Mouse (Mus musculus) forebrain, embryonic 15.5 days (tissue): ENCODE results near the gene Polrmt. TPM values are rescaled to one million over a fixed set of nuclear protein-coding genes. Genes with fewer than 3 reads are reported as not detected.

Source experiments
- ATAC-seq: fragments of 200-750 bp; cut with Nextera tagmentation; replicated peaks from 2 replicates; pipeline ENCODE4 v1.8.0; 2017; ENCODE audit warnings: mild to moderate bottlenecking, moderate TSS enrichment, moderate library complexity
- H3K27ac ChIP-seq: fragments of 300-500 bp; sonication (generic); replicated peaks from 2 replicates; pipeline ENCODE4 v1.5.1; 2015; ENCODE audit warnings: mild to moderate bottlenecking, inconsistent platforms
- H3K27me3 ChIP-seq: fragments of 300-500 bp; sonication (generic); 2 replicates; pipeline ENCODE4 v1.6.1; 2015; ENCODE audit warnings: inconsistent platforms
- H3K36me3 ChIP-seq: fragments of 300-500 bp; sonication (generic); 2 replicates; pipeline ENCODE4 v1.6.1; 2015; ENCODE audit warnings: mild to moderate bottlenecking, inconsistent platforms
- H3K4me1 ChIP-seq: fragments of 300-500 bp; sonication (generic); 2 replicates; pipeline ENCODE4 v1.6.1; 2015; ENCODE audit warnings: inconsistent platforms
- H3K4me2 ChIP-seq: fragments of 300-500 bp; sonication (generic); replicated peaks from 2 replicates; pipeline ENCODE4 v1.6.1; 2015; ENCODE audit warnings: mild to moderate bottlenecking, inconsistent platforms
- H3K4me3 ChIP-seq: fragments of 300-500 bp; sonication (generic); 2 replicates; pipeline ENCODE4 v1.5.1; 2015; ENCODE audit warnings: mild to moderate bottlenecking, inconsistent platforms
- H3K9ac ChIP-seq: fragments of 300-500 bp; sonication (generic); replicated peaks from 2 replicates; pipeline ENCODE4 v1.6.1; 2015; ENCODE audit warnings: mild to moderate bottlenecking, inconsistent platforms
- H3K9me3 ChIP-seq: fragments of 300-500 bp; sonication (generic); 2 replicates; pipeline ENCODE4 v1.6.1; 2016; ENCODE audit warnings: inconsistent platforms
- WGBS: fragments of 180-500 bp; shearing (Covaris S2); methylation state at CpG from one replicate; pipeline ENCODE4 v1.1.7; 2015; ENCODE audit warnings: mixed read lengths; 5-methylcytosine and 5-hydroxymethylcytosine counted together
- polyA plus RNA-seq: library from polyadenylated mRNA; unstranded; fragments of >200 nt; fragmentation: Nextera tagmentation; extraction: Ambion mirVana; gene quantifications from 2 replicates; pipeline ENCODE4 v1.2.1, GENCODE M21; 2015

Gene Polrmt
- polyA plus RNA-seq, 1 experiment from 2014 or later: 44.0 TPM

DNA sequence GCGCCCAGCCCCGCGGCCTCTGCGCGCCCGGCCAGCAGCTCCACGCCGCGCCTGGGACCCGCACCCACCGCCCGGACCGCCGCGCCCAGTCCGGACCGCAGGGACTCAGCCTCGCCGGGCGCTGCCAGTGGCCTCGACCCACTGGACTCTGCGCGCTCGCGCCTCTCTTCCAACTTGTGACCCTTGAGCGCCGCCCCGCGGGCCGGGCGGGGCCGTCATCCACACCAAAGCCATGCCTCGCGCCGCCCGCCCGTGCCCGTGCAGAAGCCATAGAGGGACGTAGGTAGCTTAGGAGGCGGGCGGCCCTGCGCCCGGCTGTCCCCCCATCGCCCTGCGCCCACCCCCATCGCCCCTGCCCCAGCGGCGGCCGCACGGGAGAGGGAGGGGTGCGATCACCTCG is 11.0 kb downstream of the Polrmt start:
- WGBS: 29% methylated on average over 44 of the region's 52 CpGs
- no peak overlapping the region for H3K4me3 ChIP-seq
- no peak overlapping the region for H3K4me2 ChIP-seq
- H3K27me3 ChIP-seq: no peaks in the 10 kb centered on the region
- H3K4me1 ChIP-seq: no peaks in the 10 kb centered on the region
- H3K36me3 ChIP-seq: peaks cover 69% of the 10 kb centered on the region
- no peak for ATAC-seq
- no peak overlapping the region for H3K9ac ChIP-seq
- H3K9me3 ChIP-seq: peaks cover 8% of the 10 kb centered on the region
- no peak overlapping the region for H3K27ac ChIP-seq

DNA sequence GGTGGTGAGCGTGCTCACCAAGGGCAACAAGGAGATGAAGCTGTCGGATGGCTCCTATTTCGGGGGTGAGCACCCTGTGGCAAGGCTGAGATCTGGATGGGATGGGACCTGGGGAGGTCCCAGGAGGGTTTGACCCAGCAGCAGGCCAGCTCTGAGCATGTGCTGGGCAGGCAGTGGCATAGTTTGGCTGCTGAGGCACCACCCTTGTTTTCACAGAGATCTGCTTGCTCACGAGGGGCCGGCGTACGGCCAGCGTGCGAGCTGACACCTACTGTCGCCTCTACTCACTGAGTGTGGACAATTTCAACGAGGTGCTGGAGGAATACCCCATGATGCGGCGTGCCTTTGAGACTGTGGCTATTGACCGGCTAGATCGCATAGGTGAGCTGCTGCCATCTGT is 12.5 kb downstream of the Polrmt start:
- H3K9ac ChIP-seq: no peak overlapping the region
- no peaks in the 10 kb centered on the region for H3K27me3 ChIP-seq
- H3K4me1 ChIP-seq: no peaks in the 10 kb centered on the region
- no peak for ATAC-seq
- peaks cover 54% of the 10 kb centered on the region for H3K36me3 ChIP-seq
- H3K4me2 ChIP-seq: no peak overlapping the region
- no peak overlapping the region for H3K27ac ChIP-seq
- H3K4me3 ChIP-seq: no peak overlapping the region
- peaks cover 4% of the 10 kb centered on the region; the same call in 1 of the 2 replicates for H3K9me3 ChIP-seq
- WGBS: 94% methylated on average over 15 of the region's 15 CpGs

DNA sequence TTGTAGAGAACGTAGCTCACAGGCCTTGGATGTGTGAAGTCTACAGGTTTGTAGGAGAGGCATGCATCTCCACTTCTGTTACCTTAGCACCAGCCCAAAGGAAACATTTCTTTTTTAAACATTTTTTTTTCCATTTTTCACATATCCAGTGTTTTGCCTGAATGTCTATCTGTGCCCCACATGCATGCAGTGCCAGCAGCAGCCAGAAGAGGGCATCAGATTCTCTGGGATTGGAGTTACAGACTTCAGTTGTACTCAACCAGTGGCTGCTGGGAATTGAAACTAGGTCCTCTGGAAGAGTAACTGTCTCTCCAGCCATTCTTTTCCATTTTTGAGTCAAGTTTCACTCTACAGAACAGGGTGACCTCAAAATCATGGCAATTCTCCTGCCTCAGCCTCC is 13.9 kb downstream of the Polrmt start:
- no peaks in the 10 kb centered on the region for H3K4me1 ChIP-seq
- no peak for ATAC-seq
- H3K4me2 ChIP-seq: no peak overlapping the region
- no peaks in the 10 kb centered on the region for H3K9me3 ChIP-seq
- no peak overlapping the region for H3K27ac ChIP-seq
- peaks cover 40% of the 10 kb centered on the region for H3K36me3 ChIP-seq
- H3K9ac ChIP-seq: no peak overlapping the region
- H3K27me3 ChIP-seq: no peaks in the 10 kb centered on the region
- no peak overlapping the region for H3K4me3 ChIP-seq
- 100% methylated on average over 1 of the region's 1 CpGs for WGBS

DNA sequence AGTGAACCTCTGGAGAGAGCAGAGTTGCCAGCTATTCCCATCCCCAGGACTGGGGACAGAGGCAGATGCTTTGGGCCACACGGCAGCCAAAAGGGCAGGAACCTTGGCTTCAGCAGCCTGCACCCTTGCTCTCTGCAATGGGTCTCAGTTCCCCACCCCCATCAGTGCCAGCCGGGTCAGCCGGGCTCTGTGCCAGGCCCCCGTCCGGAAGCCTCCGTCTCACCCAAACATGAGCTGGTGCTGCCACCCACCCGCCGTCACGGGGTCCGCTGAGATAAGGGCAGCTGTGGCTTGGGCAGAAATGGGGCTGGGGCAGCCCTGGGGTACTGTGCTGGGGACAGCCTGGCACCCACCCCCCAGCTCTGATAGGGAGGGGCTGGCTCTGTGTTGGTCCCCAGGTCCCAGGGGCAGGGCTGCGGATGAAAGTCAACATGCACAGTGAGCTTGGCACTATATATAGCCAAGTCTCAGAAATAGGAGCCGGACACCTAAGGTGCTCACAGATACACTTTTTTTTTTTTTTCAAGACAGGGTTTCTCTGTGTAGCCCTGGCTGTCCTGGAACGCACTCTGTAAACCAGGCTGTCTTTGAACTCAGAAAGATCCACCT is 16.9 kb downstream of the Polrmt start:
- Histone ChIP-seq H3K4me2 (no peak overlapping the region), H3K27ac (no peak overlapping the region), H3K27me3 (no peaks in the 10 kb centered on the region), H3K4me1 (no peaks in the 10 kb centered on the region), H3K36me3 (peaks cover 16% of the 10 kb centered on the region; the same call in 1 of the 2 replicates), H3K9me3 (no peaks in the 10 kb centered on the region), H3K4me3 (no peak overlapping the region), H3K9ac (no peak overlapping the region)
- ATAC-seq: peak; percentile 18; the same call in 1 of the 2 replicates
- WGBS: 81% methylated on average over 13 of the region's 13 CpGs

DNA sequence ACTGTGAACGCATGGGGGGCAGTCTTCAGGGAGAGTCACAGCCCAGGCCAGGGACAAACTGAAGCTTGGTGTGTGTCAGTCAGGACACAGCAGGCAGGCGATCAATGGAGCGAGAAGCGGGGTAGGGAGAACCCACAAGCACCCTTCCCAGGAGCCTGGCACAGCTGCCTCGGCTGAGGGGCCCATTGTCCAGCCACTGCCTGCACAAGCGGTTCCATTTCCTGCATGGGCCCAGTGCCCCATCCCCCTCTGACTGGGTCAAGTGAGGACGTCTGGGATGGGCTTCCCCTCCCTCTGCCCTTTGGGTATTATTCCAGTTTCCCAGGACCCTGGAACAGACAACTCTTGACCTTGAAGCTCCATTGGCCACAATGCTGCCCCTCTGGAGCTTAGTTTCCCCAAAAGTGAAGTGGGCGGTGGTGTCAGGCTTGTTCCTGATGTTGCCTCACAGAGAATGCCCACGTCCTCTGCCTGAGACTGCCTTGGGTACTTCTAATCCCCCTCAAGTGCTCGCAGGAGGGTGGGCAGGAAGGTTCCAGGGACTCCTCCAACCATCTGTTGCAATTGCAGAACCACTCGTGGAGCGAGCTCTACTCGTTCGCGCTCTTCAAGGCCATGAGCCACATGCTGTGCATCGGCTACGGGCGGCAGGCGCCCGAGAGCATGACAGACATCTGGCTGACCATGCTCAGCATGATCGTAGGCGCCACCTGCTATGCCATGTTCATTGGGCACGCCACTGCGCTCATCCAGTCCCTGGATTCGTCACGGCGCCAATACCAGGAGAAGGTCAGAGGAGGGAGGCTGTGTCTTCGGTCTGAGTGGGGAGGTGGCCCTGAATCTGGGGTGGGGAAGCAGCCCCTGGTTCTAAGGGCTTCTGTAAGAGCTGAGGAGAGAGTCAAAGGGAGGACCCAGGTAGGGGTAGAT is 17.8 kb downstream of the Polrmt start:
- 75% methylated on average over 28 of the region's 28 CpGs for WGBS

DNA sequence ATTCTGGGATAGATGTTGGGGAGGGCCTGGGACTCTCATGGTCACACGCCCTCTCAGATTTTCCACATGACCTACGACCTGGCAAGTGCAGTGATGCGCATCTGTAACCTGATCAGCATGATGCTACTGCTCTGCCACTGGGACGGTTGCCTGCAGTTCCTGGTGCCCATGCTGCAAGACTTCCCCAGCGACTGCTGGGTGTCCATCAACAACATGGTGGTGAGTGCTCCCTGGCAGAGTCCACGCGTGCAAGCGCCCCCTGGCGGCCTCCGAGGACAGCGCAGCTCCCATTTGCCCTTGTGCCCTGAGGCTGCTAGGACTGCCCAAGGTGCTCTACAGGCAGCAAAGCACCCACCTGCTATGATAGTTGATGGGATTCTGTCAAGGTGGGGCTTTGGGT is 20.3 kb downstream of the Polrmt start:
- no peaks in the 10 kb centered on the region for H3K27me3 ChIP-seq
- no peak overlapping the region for H3K27ac ChIP-seq
- no peak overlapping the region for H3K9ac ChIP-seq
- no peak overlapping the region for H3K4me3 ChIP-seq
- no peak overlapping the region for H3K4me2 ChIP-seq
- ATAC-seq: no peak
- H3K9me3 ChIP-seq: no peaks in the 10 kb centered on the region
- no peaks in the 10 kb centered on the region for H3K36me3 ChIP-seq
- WGBS: 37% methylated on average over 11 of the region's 11 CpGs
- H3K4me1 ChIP-seq: no peaks in the 10 kb centered on the region

More for the DNA sequence above, 17.8 kb downstream of the Polrmt start:
- no peak overlapping the region for H3K9ac ChIP-seq
- no peak for ATAC-seq
- H3K36me3 ChIP-seq: peaks cover 11% of the 10 kb centered on the region; the same call in 1 of the 2 replicates
- H3K4me1 ChIP-seq: no peaks in the 10 kb centered on the region
- no peaks in the 10 kb centered on the region for H3K27me3 ChIP-seq
- H3K27ac ChIP-seq: no peak overlapping the region
- no peaks in the 10 kb centered on the region for H3K9me3 ChIP-seq
- no peak overlapping the region for H3K4me3 ChIP-seq
- no peak overlapping the region for H3K4me2 ChIP-seq

DNA sequence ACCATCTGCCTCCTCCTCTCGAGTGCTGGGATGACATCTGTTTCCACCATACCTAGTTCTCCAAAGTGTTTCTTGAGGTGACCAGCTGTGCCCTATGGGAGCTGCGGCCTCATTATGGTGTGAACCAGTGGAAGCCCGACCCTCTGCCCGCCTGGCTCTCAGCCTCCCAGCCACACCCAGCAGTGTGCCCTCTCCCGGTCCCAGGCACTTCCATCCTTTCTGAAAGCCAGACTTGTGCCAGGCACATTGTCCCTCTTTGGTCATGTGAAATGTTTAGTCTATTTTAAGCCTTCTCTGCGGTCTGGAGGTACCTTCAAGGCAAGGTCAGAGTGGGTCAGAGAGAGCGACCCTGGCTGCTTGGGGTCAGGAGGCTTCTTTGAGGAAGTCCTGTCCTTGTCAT is 22.7 kb downstream of the Polrmt start:
- H3K27ac ChIP-seq: no peak overlapping the region
- H3K4me2 ChIP-seq: no peak overlapping the region
- no peak for ATAC-seq
- H3K4me1 ChIP-seq: no peaks in the 10 kb centered on the region
- H3K9ac ChIP-seq: no peak overlapping the region
- 89% methylated on average over 7 of the region's 7 CpGs for WGBS
- no peaks in the 10 kb centered on the region for H3K9me3 ChIP-seq
- no peak overlapping the region for H3K4me3 ChIP-seq
- H3K27me3 ChIP-seq: peaks cover 6% of the 10 kb centered on the region; the same call in 1 of the 2 replicates
- no peaks in the 10 kb centered on the region for H3K36me3 ChIP-seq

DNA sequence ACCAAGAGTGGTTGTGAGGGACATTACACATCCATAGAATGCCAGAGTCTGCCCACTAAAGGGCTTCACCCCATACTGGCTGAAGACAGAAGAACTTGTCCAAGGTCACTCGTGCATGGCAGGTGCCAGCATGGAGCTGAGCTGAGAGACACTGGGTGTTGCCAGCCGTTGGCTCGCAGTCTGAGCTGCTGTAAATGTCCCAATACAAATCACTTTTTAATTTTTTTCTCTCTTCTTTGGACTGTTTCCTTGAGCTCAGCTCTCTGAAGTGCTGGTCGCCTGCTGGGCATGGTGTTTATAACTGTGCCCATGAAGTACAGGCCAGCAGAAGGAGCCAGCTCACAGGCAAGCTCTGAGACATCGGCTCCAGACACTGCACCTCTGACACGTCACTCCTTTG is 23.3 kb downstream of the Polrmt start:
- H3K4me1 ChIP-seq: no peaks in the 10 kb centered on the region; the same call in 1 of the 2 replicates
- no peak overlapping the region for H3K9ac ChIP-seq
- no peak overlapping the region for H3K27ac ChIP-seq
- no peaks in the 10 kb centered on the region for H3K9me3 ChIP-seq
- 52% methylated on average over 6 of the region's 6 CpGs for WGBS
- H3K36me3 ChIP-seq: no peaks in the 10 kb centered on the region
- peaks cover 12% of the 10 kb centered on the region for H3K27me3 ChIP-seq
- no peak overlapping the region for H3K4me3 ChIP-seq
- no peak for ATAC-seq
- H3K4me2 ChIP-seq: no peak overlapping the region

DNA sequence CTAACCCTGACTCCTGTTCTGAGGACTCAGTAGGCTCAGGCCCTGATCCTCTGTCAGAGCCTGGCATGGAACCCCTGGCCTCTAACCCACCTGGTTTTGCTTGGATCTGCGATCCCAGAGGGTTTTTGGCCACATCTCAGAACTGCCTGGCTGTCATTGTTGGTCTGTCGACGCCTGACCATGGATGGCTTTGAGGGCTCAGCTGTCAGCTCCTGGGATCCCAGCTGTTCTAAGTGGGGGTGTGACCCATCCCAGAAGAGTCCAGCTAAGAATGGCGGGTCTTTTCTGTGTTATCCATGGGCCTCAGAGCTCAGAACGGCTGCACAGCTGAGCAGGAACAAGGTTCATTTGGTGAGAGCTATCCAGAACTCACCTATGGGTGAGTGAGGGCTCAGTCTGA is 25.3 kb downstream of the Polrmt start:
- ATAC-seq: no peak
- 71% methylated on average over 5 of the region's 5 CpGs for WGBS
- no peak overlapping the region for H3K27ac ChIP-seq

DNA sequence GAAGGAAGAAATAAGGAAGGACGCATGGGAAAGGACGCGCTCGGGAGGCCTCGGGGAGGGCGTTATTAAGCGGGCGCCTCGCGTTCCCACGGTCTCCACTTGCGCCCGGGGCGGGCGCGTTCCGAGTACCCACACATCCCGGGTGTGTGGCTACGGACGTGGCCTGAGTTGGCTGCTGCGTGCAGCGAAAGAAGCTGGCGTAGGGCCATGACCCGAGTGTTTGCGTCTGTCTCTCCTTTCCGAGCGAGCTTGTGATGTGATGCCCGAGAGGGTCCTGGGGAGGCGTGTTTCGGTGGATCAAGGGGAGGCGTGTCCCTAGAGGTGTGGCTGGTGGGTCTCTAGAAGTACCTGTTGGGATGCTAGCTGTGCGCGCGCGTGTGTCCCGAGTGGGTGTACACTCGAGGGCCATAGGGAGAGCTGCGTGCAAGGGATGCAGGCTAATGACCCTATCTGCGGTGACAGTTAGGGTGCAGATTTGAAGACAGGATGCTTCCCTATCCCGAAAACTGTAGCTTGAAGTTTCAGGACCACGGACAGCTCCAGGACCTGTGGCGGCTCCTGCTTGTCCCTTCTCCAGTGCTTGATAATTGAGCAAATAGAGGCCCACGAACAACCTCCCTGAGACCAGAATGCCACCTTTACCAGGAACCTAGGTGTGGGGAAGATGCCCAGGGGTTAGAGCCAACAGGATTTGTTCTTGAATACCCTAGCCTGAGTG is 28.6 kb downstream of the Polrmt start:
- H3K9me3 ChIP-seq: no peaks in the 10 kb centered on the region
- peak overlapping the region; percentile 66 for H3K4me3 ChIP-seq
- peak overlapping the region; percentile 62; the same call in 1 of the 2 replicates for H3K9ac ChIP-seq
- H3K4me2 ChIP-seq: peak overlapping the region; percentile 96
- H3K36me3 ChIP-seq: no peaks in the 10 kb centered on the region
- no peak overlapping the region for H3K27ac ChIP-seq
- ATAC-seq: no peak
- peaks cover 19% of the 10 kb centered on the region for H3K4me1 ChIP-seq
- H3K27me3 ChIP-seq: peaks cover 40% of the 10 kb centered on the region
- 2% methylated on average over 43 of the region's 43 CpGs for WGBS

More for the DNA sequence above, 25.3 kb downstream of the Polrmt start:
- no peaks in the 10 kb centered on the region for H3K9me3 ChIP-seq
- H3K4me1 ChIP-seq: peaks cover 16% of the 10 kb centered on the region
- H3K36me3 ChIP-seq: no peaks in the 10 kb centered on the region
- no peak overlapping the region for H3K4me3 ChIP-seq
- no peak overlapping the region for H3K4me2 ChIP-seq
- H3K9ac ChIP-seq: no peak overlapping the region
- peaks cover 27% of the 10 kb centered on the region for H3K27me3 ChIP-seq

DNA sequence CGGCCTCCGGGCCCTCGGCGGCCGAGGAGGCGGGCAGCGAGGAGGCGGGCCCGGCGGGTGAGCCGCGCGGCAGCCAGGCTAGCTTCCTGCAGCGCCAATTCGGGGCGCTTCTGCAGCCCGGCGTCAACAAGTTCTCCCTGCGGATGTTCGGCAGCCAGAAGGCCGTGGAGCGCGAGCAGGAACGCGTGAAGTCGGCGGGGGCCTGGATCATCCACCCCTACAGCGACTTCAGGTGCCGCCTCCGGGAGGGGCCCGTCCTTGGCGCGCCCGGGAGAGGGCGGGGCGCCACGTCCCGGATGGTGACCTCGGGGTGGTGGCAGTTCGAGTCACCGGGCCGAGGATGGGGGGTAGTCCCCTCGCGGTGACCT is 29.4 kb downstream of the Polrmt start:
- H3K27me3 ChIP-seq: peaks cover 40% of the 10 kb centered on the region
- peaks cover 19% of the 10 kb centered on the region for H3K4me1 ChIP-seq
- peak overlapping the region; percentile 96 for H3K4me2 ChIP-seq
- no peak overlapping the region for H3K27ac ChIP-seq
- WGBS: under 1% methylated on average over 40 of the region's 44 CpGs
- peaks cover 2% of the 10 kb centered on the region for H3K36me3 ChIP-seq
- peak overlapping the region; percentile 66 for H3K4me3 ChIP-seq
- H3K9ac ChIP-seq: peak overlapping the region; percentile 62
- H3K9me3 ChIP-seq: no peaks in the 10 kb centered on the region
- peak; percentile 8; the same call in 1 of the 2 replicates for ATAC-seq
